Mouse (Mus musculus) megakaryocyte, embryonic 14.5 days (primary cell): ENCODE measurements around the gene Pcp4.

ENCODE experiments used
- FLI1 ChIP-seq: IDR thresholded peaks from 2 replicates; pipeline ENCODE4 v1.6.1; 2012; ENCODE audit warnings: low read length, inconsistent platforms, mixed read lengths
- GATA1 ChIP-seq: IDR thresholded peaks from 3 replicates; pipeline ENCODE4 v1.6.1; 2012; ENCODE audit warnings: mixed read lengths, low read length, inconsistent platforms, borderline replicate concordance

DNA sequence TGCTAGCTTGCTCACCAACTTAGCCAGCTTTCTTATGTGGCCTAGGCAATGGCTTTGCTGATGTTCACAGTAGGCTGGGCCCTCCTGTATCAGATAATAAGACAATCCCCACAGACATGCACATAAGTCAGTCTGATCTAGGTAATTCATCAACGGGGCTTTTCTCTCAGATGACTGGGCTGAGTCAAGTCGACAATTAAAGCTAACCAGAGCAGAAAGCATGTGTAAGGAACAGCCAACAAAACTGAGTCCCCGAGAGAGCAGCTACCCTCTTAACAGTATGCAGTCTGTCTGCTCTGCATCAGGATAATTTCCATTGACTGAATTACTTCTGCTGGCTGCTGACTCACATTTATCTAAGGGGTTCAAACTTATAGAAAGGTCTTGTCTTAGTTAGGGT lies 100.0 kb downstream of the Pcp4 start:
- TF ChIP-seq GATA1 = no peak
- TF ChIP-seq FLI1 = no peak
